In the genomic region with DNA sequence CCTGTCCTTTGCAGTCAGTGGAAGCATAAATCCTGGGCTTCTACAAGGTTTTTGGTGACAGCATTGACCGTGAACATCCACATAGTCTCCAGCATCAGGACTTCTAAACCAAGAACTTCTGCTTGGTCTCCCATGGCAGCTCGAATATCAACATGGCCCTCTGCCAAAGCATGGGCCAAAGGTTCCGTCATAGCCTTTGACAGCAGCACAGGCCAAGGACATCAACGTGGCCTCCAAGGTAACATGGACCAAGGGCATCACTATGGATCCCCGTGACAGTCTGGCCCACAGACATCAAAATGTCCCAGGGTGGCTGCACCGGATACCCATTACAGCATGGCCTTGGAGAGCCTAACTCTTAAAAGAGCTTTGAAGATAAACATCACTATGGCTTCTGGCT, we compare ENCODE assay signal across 20 mouse cellular contexts.
"Had no signal": no experiment of that assay in that cellular context is flagged by ENCODE, and none has a peak within 500 bp of the region (broad histone marks: within the 10 kb centered on the region; RNA-seq: fewer than 3 reads in every experiment).

No protein-coding gene starts in this region.

- DNase-seq: kidney, postnatal 10 days; kidney, postnatal 36 days; liver, postnatal 0 days; lung, embryonic 14.5 days; retina, postnatal 1 day; right cerebral cortex, postnatal 25 days; spleen, adult 18-20 months; thymus, postnatal 25 days had no signal

- H3K4me1 ChIP-seq: kidney, embryonic 15.5 days; limb, embryonic 13.5 days; midbrain, embryonic 15.5 days; neural tube, embryonic 15.5 days; stomach, embryonic 15.5 days had no signal

- H3K27ac ChIP-seq: kidney, embryonic 15.5 days; limb, embryonic 10.5 days; limb, embryonic 13.5 days; liver, embryonic 14.5 days; macrophage; midbrain, embryonic 12.5 days; midbrain, embryonic 15.5 days; neural tube, embryonic 12.5 days; neural tube, embryonic 15.5 days; stomach, embryonic 15.5 days had no signal

- ATAC-seq: liver, postnatal 0 days; lung, postnatal 0 days; midbrain, embryonic 15.5 days had no signal

- H3K9me3 ChIP-seq: kidney, embryonic 15.5 days; limb, embryonic 10.5 days; limb, embryonic 13.5 days; midbrain, embryonic 12.5 days; midbrain, embryonic 15.5 days; neural tube, embryonic 12.5 days; neural tube, embryonic 15.5 days; stomach, embryonic 15.5 days had no signal

- H3K4me3 ChIP-seq: kidney, embryonic 15.5 days; limb, embryonic 10.5 days; limb, embryonic 13.5 days; midbrain, embryonic 12.5 days; midbrain, embryonic 15.5 days; neural tube, embryonic 12.5 days; neural tube, embryonic 15.5 days; stomach, embryonic 15.5 days had no signal

- H3K27me3 ChIP-seq: neural tube, embryonic 12.5 days; stomach, embryonic 15.5 days had no signal

- H3K36me3 ChIP-seq: kidney, embryonic 15.5 days; limb, embryonic 10.5 days; limb, embryonic 13.5 days; midbrain, embryonic 12.5 days; midbrain, embryonic 15.5 days; neural tube, embryonic 12.5 days; neural tube, embryonic 15.5 days; stomach, embryonic 15.5 days had no signal

- H3K4me2 ChIP-seq: kidney, embryonic 15.5 days; limb, embryonic 13.5 days; liver, embryonic 11.5 days; lung, embryonic 14.5 days; midbrain, embryonic 12.5 days; midbrain, embryonic 15.5 days; neural tube, embryonic 12.5 days; neural tube, embryonic 15.5 days; stomach, embryonic 15.5 days had no signal

- H3K9ac ChIP-seq: kidney, embryonic 15.5 days; limb, embryonic 13.5 days; liver, embryonic 14.5 days; liver, postnatal 0 days; lung, embryonic 14.5 days; midbrain, embryonic 12.5 days; midbrain, embryonic 15.5 days; neural tube, embryonic 12.5 days; neural tube, embryonic 15.5 days; stomach, embryonic 15.5 days had no signal
